Mouse (Mus musculus) effector memory CD4-positive, alpha-beta T cell, adult 5 months (primary cell): ENCODE data around the gene Nr2e1. TPM values are rescaled to one million over a fixed set of nuclear protein-coding genes. Genes with fewer than 3 reads are reported as not detected.

Experiments used
- polyA plus RNA-seq: library from polyadenylated mRNA; unstranded; fragments of 100-300 nt; shearing (Covaris generic); gene quantifications from one replicate; pipeline ENCODE4 v1.2.1, GENCODE M21; 2017

Nr2e1 gene
- polyA plus RNA-seq, result not detected

GRCm38 (mm10) chr10:42583157-42583872, at the start of gene Nr2e1, which contains the start of gene Ostm1:
Nr2e1 (minus strand) TSS chr10:42583632.
Ostm1 (plus strand) TSS chr10:42583822.

Other genes with a start within 250 kb of the Nr2e1 start
- 6.5 TPM for gene Afg1l, start 105.1 kb downstream of the Nr2e1 start, polyA plus RNA-seq
- 278 TPM for gene Snx3, start 81.6 kb downstream of the Nr2e1 start, polyA plus RNA-seq
- gene Ostm1, start 190 bp upstream of the Nr2e1 start, polyA plus RNA-seq, result 41.8 TPM
- 43.6 TPM for gene Sec63, start 177.9 kb upstream of the Nr2e1 start, polyA plus RNA-seq